Mouse (Mus musculus): Measurements from ENCODE around the gene Igf2bp1. TPM values are rescaled to one million over a fixed set of nuclear protein-coding genes. Genes with fewer than 3 reads are reported as not detected.

Igf2bp1 gene
- polyA plus RNA-seq (2014; fragmentation: Illumina TruSeq; extraction: RNeasy Lipid Tissue Mini Kit (QIAGEN cat#74804); ENCODE audit: low read depth, low replicate concordance) = 1.4 TPM

GRCm38 (mm10) chr11:96005403-96006271, at the start of gene Igf2bp1:
Gene Igf2bp1 (minus strand): TSS chr11:96005940.

GRCm38 (mm10) chr11:96034596-96035052, 28.9 kb upstream of the Igf2bp1 start, which contains the start of gene Snf8:
Gene Snf8 (plus strand): TSS chr11:96034885.

DNA sequence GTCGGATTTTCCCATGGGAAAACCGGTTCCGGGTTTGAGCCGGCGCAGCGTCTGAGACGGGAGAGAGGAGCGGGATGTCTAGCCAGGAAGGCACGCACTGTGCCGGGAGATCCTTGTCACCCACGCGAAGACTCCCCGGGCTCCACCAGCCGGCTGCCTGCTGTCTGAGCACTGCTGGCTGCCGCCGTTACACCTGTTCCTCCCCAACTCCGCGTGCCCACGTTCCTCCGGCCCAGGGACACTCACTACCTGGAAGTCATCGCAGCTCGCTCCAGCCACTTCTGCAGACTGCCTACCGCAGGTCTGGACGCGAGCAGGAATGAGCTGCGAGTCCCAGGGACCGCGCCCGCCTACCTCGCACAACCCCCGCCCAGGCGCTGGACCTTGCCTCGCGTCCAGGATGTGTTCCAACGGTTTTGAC, 91.2 kb downstream of the Igf2bp1 start, which contains the start of gene B4galnt2:
TSS of gene B4galnt2 (minus strand) at position 321 of the 421 bp plus-strand sequence.

Other genes with a start within 250 kb of the Igf2bp1 start
- gene Phospho1, start 181.4 kb downstream of the Igf2bp1 start, polyA plus RNA-seq (2014; fragmentation: Illumina TruSeq; extraction: RNeasy Lipid Tissue Mini Kit (QIAGEN cat#74804); ENCODE audit: low read depth, low replicate concordance) = 8.1 TPM
- gene Gngt2, start 168.7 kb downstream of the Igf2bp1 start, polyA plus RNA-seq (2014; fragmentation: Illumina TruSeq; extraction: RNeasy Lipid Tissue Mini Kit (QIAGEN cat#74804); ENCODE audit: low read depth, low replicate concordance) = 0.42 TPM
- gene Abi3, start 163.5 kb downstream of the Igf2bp1 start, polyA plus RNA-seq (2014; fragmentation: Illumina TruSeq; extraction: RNeasy Lipid Tissue Mini Kit (QIAGEN cat#74804); ENCODE audit: low read depth, low replicate concordance) = not detected
- gene B4galnt2, start 91.0 kb downstream of the Igf2bp1 start, polyA plus RNA-seq (2014; fragmentation: Illumina TruSeq; extraction: RNeasy Lipid Tissue Mini Kit (QIAGEN cat#74804); ENCODE audit: low read depth, low replicate concordance) = 0.43 TPM
- not detected for gene Gip, start 18.6 kb upstream of the Igf2bp1 start, polyA plus RNA-seq (2014; fragmentation: Illumina TruSeq; extraction: RNeasy Lipid Tissue Mini Kit (QIAGEN cat#74804); ENCODE audit: low read depth, low replicate concordance)
- gene Snf8, start 28.9 kb upstream of the Igf2bp1 start, polyA plus RNA-seq (2014; fragmentation: Illumina TruSeq; extraction: RNeasy Lipid Tissue Mini Kit (QIAGEN cat#74804); ENCODE audit: low read depth, low replicate concordance) = 22.2 TPM
- gene Ube2z, start 59.4 kb upstream of the Igf2bp1 start, polyA plus RNA-seq (2014; fragmentation: Illumina TruSeq; extraction: RNeasy Lipid Tissue Mini Kit (QIAGEN cat#74804); ENCODE audit: low read depth, low replicate concordance) = 13.5 TPM
- 2.9 TPM for gene Atp5g1, start 69.7 kb upstream of the Igf2bp1 start, polyA plus RNA-seq (2014; fragmentation: Illumina TruSeq; extraction: RNeasy Lipid Tissue Mini Kit (QIAGEN cat#74804); ENCODE audit: low read depth, low replicate concordance)
- gene Calcoco2, start 106.0 kb upstream of the Igf2bp1 start, polyA plus RNA-seq (2014; fragmentation: Illumina TruSeq; extraction: RNeasy Lipid Tissue Mini Kit (QIAGEN cat#74804); ENCODE audit: low read depth, low replicate concordance) = 0.17 TPM
- 51.3 TPM for gene Ttll6, start 127.8 kb upstream of the Igf2bp1 start, polyA plus RNA-seq (2014; fragmentation: Illumina TruSeq; extraction: RNeasy Lipid Tissue Mini Kit (QIAGEN cat#74804); ENCODE audit: low read depth, low replicate concordance)
- gene Hoxb13, start 188.4 kb upstream of the Igf2bp1 start, polyA plus RNA-seq (2014; fragmentation: Illumina TruSeq; extraction: RNeasy Lipid Tissue Mini Kit (QIAGEN cat#74804); ENCODE audit: low read depth, low replicate concordance) = not detected

Measured in testis, adult 10 weeks (tissue).